ENCODE assay signal across 8 mouse cellular contexts in genomic region chr19:29372138-29372537, GRCm38 (mm10). TPM values are rescaled to one million over a fixed set of nuclear protein-coding genes. Genes with fewer than 3 reads are reported as not detected.
DNase-seq lines count a peak whose midpoint lies in the region; ATAC-seq lines count a peak whose summit lies in the region.

No protein-coding gene starts in this region.

- WGBS in heart, embryonic 13.5 days = 62% methylated on average over 4 of the region's 4 CpGs
- 64% methylated on average over 4 of the region's 4 CpGs for WGBS in heart, embryonic 12.5 days
- WGBS in liver, embryonic 11.5 days = 67% methylated on average over 4 of the region's 4 CpGs

- no peaks in the 10 kb centered on the region for H3K27me3 ChIP-seq in heart, embryonic 13.5 days (replicated peaks)
- H3K27me3 ChIP-seq in heart, embryonic 12.5 days (replicated peaks) = no peaks in the 10 kb centered on the region
- no peaks in the 10 kb centered on the region for H3K27me3 ChIP-seq in liver, embryonic 11.5 days (replicated peaks; ENCODE audit: control insufficient read depth, insufficient read depth, low read length)

- no peak overlapping the region for H3K4me3 ChIP-seq in heart, embryonic 13.5 days
- H3K4me3 ChIP-seq in heart, embryonic 12.5 days = no peak overlapping the region
- no peak overlapping the region for H3K4me3 ChIP-seq in liver, embryonic 11.5 days (ENCODE audit: low read depth, low read length)

- H3K4me1 ChIP-seq in heart, embryonic 13.5 days = peaks cover 8% of the 10 kb centered on the region
- peaks cover 4% of the 10 kb centered on the region; the same call in 1 of the 2 replicates for H3K4me1 ChIP-seq in heart, embryonic 12.5 days (replicated peaks)
- peaks cover 11% of the 10 kb centered on the region for H3K4me1 ChIP-seq in liver, embryonic 11.5 days (replicated peaks; ENCODE audit: control insufficient read depth, insufficient read depth, low read length)

- ATAC-seq in heart, embryonic 13.5 days (ENCODE audit: extremely low read depth, insufficient number of reproducible peaks, low FRiP score, low TSS enrichment) = no peak
- ATAC-seq in heart, embryonic 12.5 days (ENCODE audit: insufficient number of reproducible peaks, low FRiP score) = no peak
- ATAC-seq in liver, embryonic 11.5 days (replicated peaks; ENCODE audit: low FRiP score) = no peak

- no peaks in the 10 kb centered on the region for H3K9me3 ChIP-seq in heart, embryonic 13.5 days
- no peaks in the 10 kb centered on the region for H3K9me3 ChIP-seq in heart, embryonic 12.5 days (replicated peaks)
- no peaks in the 10 kb centered on the region for H3K9me3 ChIP-seq in liver, embryonic 11.5 days (ENCODE audit: control insufficient read depth, low read length)

- no peaks in the 10 kb centered on the region for H3K36me3 ChIP-seq in heart, embryonic 13.5 days
- no peaks in the 10 kb centered on the region for H3K36me3 ChIP-seq in heart, embryonic 12.5 days
- H3K36me3 ChIP-seq in liver, embryonic 11.5 days (ENCODE audit: control insufficient read depth, insufficient read depth, low read length) = no peaks in the 10 kb centered on the region

- no peak overlapping the region for H3K9ac ChIP-seq in heart, embryonic 13.5 days
- no peak overlapping the region for H3K9ac ChIP-seq in heart, embryonic 12.5 days
- H3K9ac ChIP-seq in liver, embryonic 11.5 days (ENCODE audit: low read depth, low read length) = no peak overlapping the region

- peak; percentile 23 for DNase-seq in thymus, postnatal 4 days
- no peak for DNase-seq in thymus, adult 18-20 months
- no peak for DNase-seq in liver, embryonic 11.5 days (ENCODE audit: low spot score)
- DNase-seq in urinary bladder, adult 2 months (ENCODE audit: low spot score) = no peak
- no peak for DNase-seq in spleen, postnatal 10 days (ENCODE audit: low spot score in 2 of 2)
- DNase-seq in T-cell, adult 2 months (ENCODE audit: low spot score) = no peak

- peak overlapping the region; percentile 22; the same call in 1 of the 2 replicates for H3K4me2 ChIP-seq in heart, embryonic 13.5 days
- H3K4me2 ChIP-seq in heart, embryonic 12.5 days = no peak overlapping the region
- H3K4me2 ChIP-seq in liver, embryonic 11.5 days = peak overlapping the region; percentile 43

- H3K27ac ChIP-seq in heart, embryonic 13.5 days (replicated peaks) = no peak overlapping the region
- no peak overlapping the region for H3K27ac ChIP-seq in heart, embryonic 12.5 days (ENCODE audit: poor library complexity, severe bottlenecking)
- no peak overlapping the region for H3K27ac ChIP-seq in liver, embryonic 11.5 days (ENCODE audit: low read depth, low read length)

RNA-seq across cellular contexts. Expression of gene Cd274, which starts 4.9 kb away (rescaled TPM):
- polyA plus RNA-seq in heart, embryonic 13.5 days (2015; fragmentation: Nextera tagmentation; extraction: Ambion mirVana) = 0.18 and 0.28 TPM in 2 replicates
- polyA plus RNA-seq in heart, embryonic 12.5 days (2016; fragmentation: Nextera tagmentation; extraction: Ambion mirVana) = 0.32 and 0.71 TPM in 2 replicates
- polyA plus RNA-seq in liver, embryonic 11.5 days (2014; fragmentation: Nextera tagmentation; extraction: Ambion mirVana) = 0.43 and 0.86 TPM in 2 replicates
- polyA plus RNA-seq in urinary bladder, adult 2 months (2012; rRNA removed) = 4.3 and 6.8 TPM in 2 replicates

RNA-seq across cellular contexts. Expression of gene Plgrkt, which starts 4.9 kb away (rescaled TPM):
- 41.2 and 46.5 TPM in 2 replicates for polyA plus RNA-seq in heart, embryonic 13.5 days (2015; fragmentation: Nextera tagmentation; extraction: Ambion mirVana)
- polyA plus RNA-seq in heart, embryonic 12.5 days (2016; fragmentation: Nextera tagmentation; extraction: Ambion mirVana) = 41.1 and 43.5 TPM in 2 replicates
- polyA plus RNA-seq in liver, embryonic 11.5 days (2014; fragmentation: Nextera tagmentation; extraction: Ambion mirVana) = 54.0 and 56.2 TPM in 2 replicates
- 88.9 and 108 TPM in 2 replicates for polyA plus RNA-seq in urinary bladder, adult 2 months (2012; rRNA removed)

RNA-seq across cellular contexts. Expression of gene Rln1, which starts 37.7 kb away (rescaled TPM):
- 0.33 TPM in 1 of 2 replicates, not detected in the other for polyA plus RNA-seq in heart, embryonic 13.5 days (2015; fragmentation: Nextera tagmentation; extraction: Ambion mirVana)
- 0.32 and 0.82 TPM in 2 replicates for polyA plus RNA-seq in heart, embryonic 12.5 days (2016; fragmentation: Nextera tagmentation; extraction: Ambion mirVana)
- polyA plus RNA-seq in liver, embryonic 11.5 days (2014; fragmentation: Nextera tagmentation; extraction: Ambion mirVana) = not detected in 2 replicates
- 0.24 and 0.65 TPM in 2 replicates for polyA plus RNA-seq in urinary bladder, adult 2 months (2012; rRNA removed)

RNA-seq across cellular contexts. Expression of gene Pdcd1lg2, which starts 38.6 kb away (rescaled TPM):
- not detected in 2 replicates for polyA plus RNA-seq in heart, embryonic 13.5 days (2015; fragmentation: Nextera tagmentation; extraction: Ambion mirVana)
- polyA plus RNA-seq in heart, embryonic 12.5 days (2016; fragmentation: Nextera tagmentation; extraction: Ambion mirVana) = not detected in 2 replicates
- not detected in 2 replicates for polyA plus RNA-seq in liver, embryonic 11.5 days (2014; fragmentation: Nextera tagmentation; extraction: Ambion mirVana)
- polyA plus RNA-seq in urinary bladder, adult 2 months (2012; rRNA removed) = 0.12 and 0.21 TPM in 2 replicates

RNA-seq across cellular contexts. Expression of gene Insl6, which starts 47.0 kb away (rescaled TPM):
- polyA plus RNA-seq in heart, embryonic 13.5 days (2015; fragmentation: Nextera tagmentation; extraction: Ambion mirVana) = 2.9 and 5.0 TPM in 2 replicates
- polyA plus RNA-seq in heart, embryonic 12.5 days (2016; fragmentation: Nextera tagmentation; extraction: Ambion mirVana) = 4.2 and 4.3 TPM in 2 replicates
- polyA plus RNA-seq in liver, embryonic 11.5 days (2014; fragmentation: Nextera tagmentation; extraction: Ambion mirVana) = 3.1 and 3.2 TPM in 2 replicates
- polyA plus RNA-seq in urinary bladder, adult 2 months (2012; rRNA removed) = 8.4 and 10.0 TPM in 2 replicates
